Mouse (Mus musculus): ENCODE measurements around the gene Atp6v0d1. TPM values are rescaled to one million over a fixed set of nuclear protein-coding genes. Genes with fewer than 3 reads are reported as not detected.

Gene Atp6v0d1
- total RNA-seq, 2 experiments from 2014 or later = 305 to 349 TPM

- intact Hi-C loops (cut with DNase I) = no loop called here
Measured at GRCm38 (mm10) chr8:105543703-105544102, 22.1 kb downstream of the Atp6v0d1 start.

GRCm38 (mm10) chr8:105542808-105543207, 23.0 kb downstream of the Atp6v0d1 start:
- intact Hi-C loops (cut with DNase I) = no loop called here
- DNase-seq (ENCODE audit: low spot score in 2 of 2) = no peak

More at GRCm38 (mm10) chr8:105543703-105544102, 22.1 kb downstream of the Atp6v0d1 start:
- DNase-seq (ENCODE audit: low spot score in 2 of 2) = no peak

DNA sequence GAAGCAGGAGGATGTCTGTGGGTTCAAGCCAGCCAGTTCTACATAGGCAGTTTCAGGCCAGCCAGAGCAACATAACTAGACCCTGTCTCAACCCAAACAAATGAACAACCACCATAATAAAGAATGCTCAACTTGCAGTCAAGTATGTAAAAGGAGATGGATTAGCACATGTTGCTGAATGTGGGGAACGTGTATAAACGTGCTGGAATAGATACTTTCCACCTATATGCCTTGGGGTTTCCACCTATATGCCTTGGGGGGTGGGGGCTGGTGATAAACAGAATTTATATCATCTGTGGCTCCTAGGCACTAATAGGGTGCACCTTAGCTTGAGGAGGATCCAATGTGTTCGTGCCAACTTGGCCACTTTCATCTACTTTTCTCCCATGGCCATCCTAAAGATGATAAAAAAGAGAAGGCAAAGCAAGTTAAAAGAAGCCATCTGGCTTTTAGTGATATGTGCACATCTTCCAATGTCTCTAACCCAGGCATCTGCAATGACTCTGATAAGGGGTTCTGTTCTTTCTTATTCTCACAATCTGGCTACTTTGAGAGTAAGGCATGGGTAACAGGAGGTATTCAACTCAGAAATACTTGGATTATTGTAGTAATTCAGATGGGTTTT, 23.7 kb downstream of the Atp6v0d1 start:
- no peak for DNase-seq (ENCODE audit: low spot score in 2 of 2)
- intact Hi-C loops (cut with DNase I) = no loop called here

DNA sequence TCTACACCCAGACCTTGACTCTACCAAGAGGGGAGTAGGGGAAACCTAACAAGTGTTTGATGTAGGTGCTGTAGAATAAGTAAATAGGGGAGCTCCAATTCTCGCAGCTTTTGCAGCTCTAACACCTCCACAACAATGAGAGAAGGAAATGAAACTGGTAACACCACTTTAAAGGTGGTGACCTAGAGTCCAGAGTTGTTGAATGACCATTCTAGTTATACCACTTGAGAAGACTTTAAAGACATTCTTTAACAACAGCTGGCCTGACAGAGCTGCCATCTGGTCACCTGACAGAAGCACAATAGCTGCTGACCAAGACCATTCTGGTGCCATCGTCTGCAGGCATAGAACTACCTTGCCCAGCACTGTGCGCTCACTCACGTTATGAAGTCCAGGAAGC, 26.9 kb downstream of the Atp6v0d1 start:
- intact Hi-C loops (cut with DNase I) = no loop called here

GRCm38 (mm10) chr8:105537011-105537677, 28.7 kb downstream of the Atp6v0d1 start:
- intact Hi-C loops (cut with DNase I) = no loop called here
- DNase-seq (ENCODE audit: low spot score in 2 of 2) = no peak

More for the DNA sequence above, 26.9 kb downstream of the Atp6v0d1 start:
- DNase-seq (ENCODE audit: low spot score in 2 of 2) = no peak

DNA sequence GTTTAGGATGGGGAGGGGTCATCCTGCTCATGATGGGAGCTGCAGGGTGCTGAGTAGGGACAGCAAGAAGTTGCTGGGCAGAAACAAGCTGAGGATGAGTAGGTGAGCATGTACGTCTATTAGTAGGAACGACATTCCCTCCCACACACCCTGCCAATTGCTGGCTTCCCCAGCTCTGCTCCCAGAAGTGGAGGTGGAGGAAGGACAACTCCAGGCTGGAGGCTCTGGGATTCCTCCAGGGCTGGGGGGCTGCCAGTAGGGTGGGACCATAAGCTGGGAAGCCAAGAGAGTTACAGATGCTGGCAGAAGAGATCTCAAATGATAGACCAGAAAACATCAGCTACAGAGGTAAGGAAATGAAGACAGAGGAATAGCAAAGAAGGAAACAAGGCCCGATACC, 29.3 kb downstream of the Atp6v0d1 start:
- intact Hi-C loops (cut with DNase I) = no loop called here
- peak in 1 of 2 experiments; percentile 38 for DNase-seq (ENCODE audit: low spot score in 2 of 2)

DNA sequence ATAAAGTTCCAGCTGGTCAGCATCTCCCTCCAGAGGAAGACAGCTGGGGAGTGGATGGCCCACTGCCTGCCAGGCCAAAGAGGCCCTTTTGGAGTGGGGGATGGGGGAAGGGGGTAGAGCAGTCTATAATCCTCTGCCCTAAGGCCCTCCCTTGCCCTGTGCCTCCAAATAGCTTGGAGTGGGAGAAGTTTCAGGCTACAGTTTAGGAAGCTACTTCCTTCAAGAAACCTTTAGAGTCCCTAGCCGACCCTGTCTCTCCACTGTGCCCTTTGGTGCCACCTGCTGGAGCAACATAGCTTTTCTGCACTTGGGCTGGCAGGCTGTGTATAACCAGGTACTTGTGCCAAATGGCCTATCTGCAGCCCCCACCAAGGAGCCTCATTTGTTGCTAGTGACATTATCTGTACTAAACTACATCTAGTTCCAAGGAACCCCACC, 31.9 kb downstream of the Atp6v0d1 start:
- intact Hi-C loops (cut with DNase I) = loop anchor here (2.0 kb wide), 1 partner anchor 21 kb away; no protein-coding TSS in a partner anchor
- peak in 1 of 2 experiments; percentile 40 for DNase-seq (ENCODE audit: low spot score in 2 of 2)

- no peak for DNase-seq (ENCODE audit: low spot score in 2 of 2)
- intact Hi-C loops (cut with DNase I) = loop anchor here (2.0 kb wide), 1 partner anchor 21 kb away; no protein-coding TSS in a partner anchor
Measured at GRCm38 (mm10) chr8:105533439-105533838, 32.4 kb downstream of the Atp6v0d1 start.

- intact Hi-C loops (cut with DNase I) = loop anchor here (2.0 kb wide), 1 partner anchor 23 kb away; no protein-coding TSS in a partner anchor
- DNase-seq (ENCODE audit: low spot score in 2 of 2) = no peak
Measured at GRCm38 (mm10) chr8:105531774-105532173, 34.1 kb downstream of the Atp6v0d1 start.

GRCm38 (mm10) chr8:105529271-105529670, 36.6 kb downstream of the Atp6v0d1 start:
- intact Hi-C loops (cut with DNase I) = no loop called here
- no peak for DNase-seq (ENCODE audit: low spot score in 2 of 2)

GRCm38 (mm10) chr8:105528206-105528605, 37.6 kb downstream of the Atp6v0d1 start:
- DNase-seq (ENCODE audit: low spot score in 2 of 2) = no peak
- intact Hi-C loops (cut with DNase I) = no loop called here

- DNase-seq (ENCODE audit: low spot score in 2 of 2) = no peak
- intact Hi-C loops (cut with DNase I) = no loop called here
Measured at GRCm38 (mm10) chr8:105527110-105527509, 38.7 kb downstream of the Atp6v0d1 start.

DNA sequence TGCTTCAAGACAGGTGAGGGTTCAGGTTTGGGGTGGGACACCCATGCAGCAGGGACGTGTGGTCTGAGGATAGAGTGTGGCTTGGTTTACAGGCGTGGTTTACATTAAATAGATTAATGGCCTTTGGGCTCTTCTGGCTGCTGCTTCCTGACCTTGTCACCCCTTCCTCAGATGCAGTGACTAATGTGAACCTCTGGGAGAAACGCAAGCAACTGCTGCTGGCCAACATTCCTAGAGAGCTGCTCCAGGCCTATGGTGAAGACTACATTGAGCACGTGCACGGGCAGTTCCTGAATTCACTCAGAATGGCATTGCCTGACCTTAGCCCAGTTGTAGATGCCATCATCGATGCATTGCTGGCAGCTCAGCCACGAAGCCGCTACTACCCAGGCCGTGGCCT, 43.0 kb downstream of the Atp6v0d1 start:
- DNase-seq (ENCODE audit: low spot score in 2 of 2) = no peak
- intact Hi-C loops (cut with DNase I) = no loop called here

- DNase-seq (ENCODE audit: low spot score in 2 of 2) = no peak
- intact Hi-C loops (cut with DNase I) = no loop called here
Measured at GRCm38 (mm10) chr8:105521995-105522769, 43.7 kb downstream of the Atp6v0d1 start.

DNA sequence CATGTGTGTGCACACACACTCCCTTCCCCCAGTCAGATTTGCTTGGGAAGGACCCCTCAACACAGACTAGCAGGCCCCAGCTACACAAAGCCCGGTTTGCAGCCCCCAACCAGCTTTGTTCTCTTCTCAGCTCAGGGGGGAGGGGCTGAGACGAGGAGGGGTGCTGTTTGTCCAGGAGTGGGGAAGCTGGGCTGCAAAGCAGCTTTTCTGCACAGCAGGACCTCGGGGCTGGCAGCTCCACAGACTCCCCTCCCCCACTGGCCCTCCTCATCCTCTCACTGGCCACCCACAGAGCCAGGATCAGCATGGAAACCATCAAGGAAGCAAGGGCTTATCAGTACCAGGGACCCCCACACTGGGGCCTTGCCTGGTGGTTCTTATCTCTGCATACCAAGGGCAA, 44.8 kb downstream of the Atp6v0d1 start:
- intact Hi-C loops (cut with DNase I) = no loop called here
- no peak for DNase-seq (ENCODE audit: low spot score in 2 of 2)

GRCm38 (mm10) chr8:105520521-105520920, 45.3 kb downstream of the Atp6v0d1 start:
- intact Hi-C loops (cut with DNase I) = no loop called here
- DNase-seq (ENCODE audit: low spot score in 2 of 2) = no peak

- intact Hi-C loops (cut with DNase I) = loop anchor here (5.0 kb wide), 1 partner anchor 33 kb away; no protein-coding TSS in a partner anchor
- no peak for DNase-seq (ENCODE audit: low spot score in 2 of 2)
Measured at GRCm38 (mm10) chr8:105519591-105519990, 46.3 kb downstream of the Atp6v0d1 start.

- intact Hi-C loops (cut with DNase I) = loop anchor here (5.0 kb wide), 1 partner anchor 34 kb away; no protein-coding TSS in a partner anchor
Measured at GRCm38 (mm10) chr8:105518436-105519313, 47.2 kb downstream of the Atp6v0d1 start, which contains the start of gene Hsd11b2. Gene Hsd11b2, plus strand, starts transcription at chr8:105518755.

GRCm38 (mm10) chr8:105517346-105517745, 48.5 kb downstream of the Atp6v0d1 start:
- no peak for DNase-seq (ENCODE audit: low spot score in 2 of 2)
- intact Hi-C loops (cut with DNase I) = loop anchor here (5.0 kb wide), 1 partner anchor 35 kb away; no protein-coding TSS in a partner anchor

More at GRCm38 (mm10) chr8:105518436-105519313, 47.2 kb downstream of the Atp6v0d1 start, which contains the start of gene Hsd11b2:
- peak; percentile 47 to 51 for DNase-seq (ENCODE audit: low spot score in 2 of 2)

All from left cerebral cortex, postnatal 36 days (tissue).